Mouse (Mus musculus): ENCODE measurements around the gene Lin28a. TPM values are rescaled to one million over a fixed set of nuclear protein-coding genes. Genes with fewer than 3 reads are reported as not detected.

Lin28a gene
- polyA plus RNA-seq, 1 experiment from 2014 or later, result not detected

DNA sequence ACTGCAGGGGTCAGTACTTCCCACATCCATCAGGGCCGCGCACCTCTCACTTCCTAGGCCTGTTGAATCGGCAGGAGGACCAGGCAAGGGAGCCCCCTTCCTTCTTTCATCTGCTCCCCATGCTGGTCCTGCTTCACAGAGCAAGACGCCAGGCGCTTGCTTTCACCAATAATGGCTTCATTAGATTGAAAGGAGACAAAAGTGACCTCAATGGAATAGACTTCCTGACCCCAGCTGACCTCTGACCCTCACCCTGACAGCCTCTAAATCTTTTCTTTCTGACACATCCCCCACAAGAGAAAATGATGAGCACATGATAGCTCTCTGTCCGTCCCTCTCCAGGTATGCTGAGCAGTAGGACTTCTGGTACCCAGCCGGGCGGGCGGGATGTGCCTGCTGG is 7.2 kb upstream of the Lin28a start:
- no peak overlapping the region for H3K4me3 ChIP-seq (ENCODE audit: low read length)

DNA sequence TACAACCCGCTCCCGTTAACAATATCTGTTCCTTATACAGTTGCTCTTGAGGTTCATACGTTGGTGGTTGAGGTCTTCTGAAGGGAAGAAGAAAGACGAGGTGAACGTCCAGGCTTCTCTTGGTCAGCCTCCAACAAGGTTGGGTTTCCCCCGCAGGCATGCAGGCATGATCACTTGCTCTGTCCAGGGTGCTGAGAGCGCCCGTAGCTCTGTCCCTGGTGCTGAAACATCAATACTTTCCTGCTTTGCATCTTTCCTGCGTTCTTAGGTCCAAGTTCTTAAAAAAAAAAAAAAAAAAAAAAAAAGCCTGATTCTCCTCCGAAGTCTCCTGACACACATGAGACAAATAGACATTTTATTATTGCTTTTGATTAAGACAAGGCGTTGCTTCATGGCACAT is 2.0 kb upstream of the Lin28a start:
- Histone ChIP-seq H3K27ac (ENCODE audit: low read depth, low read length) (no peak overlapping the region), H3K4me2 (replicated peaks; ENCODE audit: low read depth, low read length) (no peak overlapping the region), H3K36me3 (ENCODE audit: control insufficient read depth, insufficient read depth, low read length) (no peaks in the 10 kb centered on the region), H3K4me1 (ENCODE audit: control insufficient read depth, insufficient read depth, low read length) (peaks cover 30% of the 10 kb centered on the region), H3K9ac (ENCODE audit: low read depth, low read length) (no peak overlapping the region), H3K27me3 (ENCODE audit: control insufficient read depth, insufficient read depth, low read length) (peaks cover 21% of the 10 kb centered on the region), H3K9me3 (ENCODE audit: control insufficient read depth, low read length) (no peaks in the 10 kb centered on the region), H3K4me3 (ENCODE audit: low read length) (no peak overlapping the region)
- under 1% methylated on average over 11 of the region's 11 CpGs for WGBS
- ATAC-seq (ENCODE audit: low FRiP score, low TSS enrichment), result no peak

More for the DNA sequence above, 7.2 kb upstream of the Lin28a start:
- Histone ChIP-seq H3K9me3 (ENCODE audit: control insufficient read depth, low read length) (no peaks in the 10 kb centered on the region), H3K27ac (ENCODE audit: low read depth, low read length) (no peak overlapping the region), H3K36me3 (ENCODE audit: control insufficient read depth, insufficient read depth, low read length) (no peaks in the 10 kb centered on the region), H3K9ac (ENCODE audit: low read depth, low read length) (no peak overlapping the region), H3K4me1 (ENCODE audit: control insufficient read depth, insufficient read depth, low read length) (no peaks in the 10 kb centered on the region), H3K27me3 (ENCODE audit: control insufficient read depth, insufficient read depth, low read length) (no peaks in the 10 kb centered on the region), H3K4me2 (replicated peaks; ENCODE audit: low read depth, low read length) (no peak overlapping the region)
- 57% methylated on average over 9 of the region's 9 CpGs for WGBS
- ATAC-seq (ENCODE audit: low FRiP score, low TSS enrichment), result no peak

DNA sequence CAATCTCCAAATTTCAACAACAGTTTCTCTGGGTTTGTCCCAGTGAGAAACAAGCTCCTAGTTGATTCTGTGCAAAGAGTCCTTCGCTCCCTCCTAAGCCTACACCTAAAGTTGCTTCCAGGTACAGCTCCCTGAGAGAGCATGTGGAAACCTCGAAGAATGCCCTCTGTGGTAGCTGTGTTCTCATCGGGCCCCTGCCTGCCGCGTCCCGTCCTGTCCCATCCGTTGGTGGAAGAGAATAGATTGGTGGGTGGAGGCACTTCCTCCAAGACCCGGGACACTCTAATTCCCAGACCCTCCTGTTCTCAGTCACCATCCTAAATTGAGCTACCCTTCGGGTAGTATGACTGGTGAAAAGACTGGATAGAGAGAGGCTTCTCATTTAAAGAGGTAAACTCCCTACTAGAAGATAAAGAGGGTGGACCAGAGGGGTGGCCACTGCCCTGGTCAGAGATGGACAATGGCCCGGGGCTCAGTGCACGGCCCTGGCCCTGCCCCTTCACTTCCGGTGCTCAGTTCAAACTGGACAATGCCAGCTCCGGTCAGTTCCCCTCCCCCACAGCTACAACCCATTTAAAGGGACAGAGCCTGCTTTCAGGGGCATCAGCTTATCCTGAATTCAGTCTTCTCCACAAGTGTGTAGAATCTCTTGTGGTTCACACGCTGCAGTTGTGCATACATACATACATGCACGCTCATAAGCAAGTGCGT is 1.2 kb upstream of the Lin28a start:
- peaks cover 21% of the 10 kb centered on the region for H3K27me3 ChIP-seq (ENCODE audit: control insufficient read depth, insufficient read depth, low read length)
- no peak overlapping the region for H3K27ac ChIP-seq (ENCODE audit: low read depth, low read length)
- peak overlapping the region; percentile 8; the same call in 1 of the 2 replicates for H3K4me2 ChIP-seq (replicated peaks; ENCODE audit: low read depth, low read length)
- H3K9me3 ChIP-seq (ENCODE audit: control insufficient read depth, low read length), result no peaks in the 10 kb centered on the region
- H3K4me1 ChIP-seq (ENCODE audit: control insufficient read depth, insufficient read depth, low read length), result peaks cover 30% of the 10 kb centered on the region
- H3K4me3 ChIP-seq (ENCODE audit: low read length), result no peak overlapping the region
- ATAC-seq (ENCODE audit: low FRiP score, low TSS enrichment), result peak; percentile 54; the same call in 1 of the 2 replicates
- WGBS, result 2% methylated on average over 16 of the region's 16 CpGs
- no peaks in the 10 kb centered on the region for H3K36me3 ChIP-seq (ENCODE audit: control insufficient read depth, insufficient read depth, low read length)
- no peak overlapping the region for H3K9ac ChIP-seq (ENCODE audit: low read depth, low read length)

DNA sequence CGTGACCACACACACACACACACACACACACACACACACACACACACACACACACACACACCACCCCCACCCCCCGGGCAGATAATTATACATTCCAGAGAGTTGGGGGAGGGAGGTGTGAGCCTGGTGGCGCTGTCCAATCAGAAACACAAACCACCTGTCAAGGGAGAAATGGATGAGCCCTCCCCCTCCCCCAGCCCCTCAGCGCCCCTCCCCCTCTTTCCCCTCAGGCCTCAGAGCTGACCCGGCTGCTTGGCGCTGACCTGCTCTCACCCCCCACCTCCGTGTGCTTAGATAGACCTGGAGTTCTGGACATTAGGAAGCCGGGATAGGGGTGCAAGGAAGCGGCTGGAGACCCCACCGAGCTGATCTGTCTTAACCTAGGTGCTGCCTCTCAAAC is 569 bp upstream of the Lin28a start:
- peaks cover 21% of the 10 kb centered on the region for H3K27me3 ChIP-seq (ENCODE audit: control insufficient read depth, insufficient read depth, low read length)
- WGBS, result 0% methylated on average over 7 of the region's 10 CpGs
- no peaks in the 10 kb centered on the region for H3K36me3 ChIP-seq (ENCODE audit: control insufficient read depth, insufficient read depth, low read length)
- no peak overlapping the region for H3K4me3 ChIP-seq (ENCODE audit: low read length)
- H3K9ac ChIP-seq (ENCODE audit: low read depth, low read length), result no peak overlapping the region
- H3K4me2 ChIP-seq (replicated peaks; ENCODE audit: low read depth, low read length), result peak overlapping the region; percentile 8; the same call in 1 of the 2 replicates
- H3K27ac ChIP-seq (ENCODE audit: low read depth, low read length), result no peak overlapping the region
- H3K4me1 ChIP-seq (ENCODE audit: control insufficient read depth, insufficient read depth, low read length), result peaks cover 30% of the 10 kb centered on the region
- no peaks in the 10 kb centered on the region for H3K9me3 ChIP-seq (ENCODE audit: control insufficient read depth, low read length)
- ATAC-seq (ENCODE audit: low FRiP score, low TSS enrichment), result no peak

DNA sequence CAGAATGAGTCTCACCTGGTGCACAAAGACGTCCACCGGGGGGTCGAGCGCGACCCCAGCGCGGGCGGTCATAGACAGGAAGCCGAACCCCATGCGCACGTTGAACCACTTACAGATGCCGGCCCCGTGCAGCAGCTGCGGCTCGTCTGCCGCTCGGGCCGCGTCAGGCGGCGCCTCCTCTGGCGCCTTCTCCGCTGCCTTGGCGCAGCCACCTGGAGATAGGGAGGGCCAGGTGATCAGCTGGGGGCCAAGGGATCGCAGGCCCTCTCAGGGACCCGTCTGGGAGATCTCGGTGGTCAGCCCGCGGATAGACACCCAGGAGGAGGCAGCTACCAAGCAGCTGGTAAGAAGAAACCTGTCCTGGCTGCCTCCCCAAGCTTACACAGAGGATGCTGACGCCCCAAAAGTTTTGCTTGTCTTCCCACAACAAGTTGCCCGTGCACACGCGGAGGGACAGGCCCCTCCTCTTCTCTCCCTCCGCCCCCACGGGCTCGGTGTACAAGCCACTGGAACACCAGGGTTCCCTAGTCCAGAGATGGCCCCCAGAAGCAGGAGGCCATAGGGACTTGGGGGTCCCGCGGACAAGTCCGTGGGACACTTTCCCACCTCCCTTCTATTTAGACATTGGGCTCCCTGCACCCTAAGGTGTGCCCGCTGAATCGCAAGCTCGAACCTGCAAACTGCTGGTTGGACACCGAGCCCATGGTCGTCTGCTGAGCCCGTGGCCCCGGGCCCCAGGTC is 433 bp downstream of the Lin28a start:
- Histone ChIP-seq H3K4me2 (replicated peaks; ENCODE audit: low read depth, low read length) (peak overlapping the region; percentile 47), H3K9ac (ENCODE audit: low read depth, low read length) (no peak overlapping the region), H3K36me3 (ENCODE audit: control insufficient read depth, insufficient read depth, low read length) (no peaks in the 10 kb centered on the region), H3K4me3 (ENCODE audit: low read length) (peak overlapping the region; percentile 22), H3K4me1 (ENCODE audit: control insufficient read depth, insufficient read depth, low read length) (peaks cover 30% of the 10 kb centered on the region), H3K27ac (ENCODE audit: low read depth, low read length) (no peak overlapping the region), H3K9me3 (ENCODE audit: control insufficient read depth, low read length) (no peaks in the 10 kb centered on the region), H3K27me3 (ENCODE audit: control insufficient read depth, insufficient read depth, low read length) (peaks cover 21% of the 10 kb centered on the region)
- no peak for ATAC-seq (ENCODE audit: low FRiP score, low TSS enrichment)
- WGBS, result under 1% methylated on average over 42 of the region's 46 CpGs

DNA sequence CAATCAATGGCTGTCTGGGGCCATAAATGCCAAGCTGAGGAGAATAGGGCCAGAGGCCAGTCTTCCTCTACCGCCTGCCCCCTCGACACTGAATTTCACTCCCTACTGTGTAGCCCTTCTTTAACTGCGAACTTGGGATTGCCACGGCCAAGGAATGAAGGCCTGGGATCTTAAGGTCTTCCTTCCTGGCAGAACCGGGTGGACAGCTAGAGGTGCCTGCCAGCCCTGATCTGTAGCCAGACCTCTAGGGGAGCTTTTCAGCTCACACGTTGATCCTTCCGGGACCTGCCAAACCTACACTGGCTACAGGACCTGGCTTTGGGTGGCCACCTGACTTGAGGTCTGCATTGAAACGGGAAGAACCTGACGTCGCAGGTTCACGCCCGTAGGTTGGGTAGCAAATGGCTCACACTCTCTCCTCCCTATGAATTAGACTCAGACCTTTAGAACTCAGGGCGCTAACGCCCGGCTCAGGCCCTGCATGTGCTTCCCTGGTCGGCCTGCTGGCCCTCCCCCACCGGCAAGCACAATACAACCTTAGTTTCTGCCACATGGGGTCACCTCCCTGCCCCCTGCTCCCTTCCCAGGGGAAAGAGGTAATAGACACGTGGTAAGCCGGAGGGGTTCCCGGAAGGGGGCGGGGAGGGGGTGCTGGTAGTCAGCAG is 1.3 kb downstream of the Lin28a start:
- H3K27ac ChIP-seq (ENCODE audit: low read depth, low read length), result no peak overlapping the region
- H3K4me2 ChIP-seq (replicated peaks; ENCODE audit: low read depth, low read length), result peak overlapping the region; percentile 47
- WGBS, result 2% methylated on average over 21 of the region's 21 CpGs
- no peaks in the 10 kb centered on the region for H3K9me3 ChIP-seq (ENCODE audit: control insufficient read depth, low read length)
- H3K9ac ChIP-seq (ENCODE audit: low read depth, low read length), result no peak overlapping the region
- H3K4me1 ChIP-seq (ENCODE audit: control insufficient read depth, insufficient read depth, low read length), result peaks cover 31% of the 10 kb centered on the region
- peak overlapping the region; percentile 22; the same call in 1 of the 2 replicates for H3K4me3 ChIP-seq (ENCODE audit: low read length)
- ATAC-seq (ENCODE audit: low FRiP score, low TSS enrichment), result no peak
- no peaks in the 10 kb centered on the region for H3K36me3 ChIP-seq (ENCODE audit: control insufficient read depth, insufficient read depth, low read length)
- H3K27me3 ChIP-seq (ENCODE audit: control insufficient read depth, insufficient read depth, low read length), result peaks cover 21% of the 10 kb centered on the region

DNA sequence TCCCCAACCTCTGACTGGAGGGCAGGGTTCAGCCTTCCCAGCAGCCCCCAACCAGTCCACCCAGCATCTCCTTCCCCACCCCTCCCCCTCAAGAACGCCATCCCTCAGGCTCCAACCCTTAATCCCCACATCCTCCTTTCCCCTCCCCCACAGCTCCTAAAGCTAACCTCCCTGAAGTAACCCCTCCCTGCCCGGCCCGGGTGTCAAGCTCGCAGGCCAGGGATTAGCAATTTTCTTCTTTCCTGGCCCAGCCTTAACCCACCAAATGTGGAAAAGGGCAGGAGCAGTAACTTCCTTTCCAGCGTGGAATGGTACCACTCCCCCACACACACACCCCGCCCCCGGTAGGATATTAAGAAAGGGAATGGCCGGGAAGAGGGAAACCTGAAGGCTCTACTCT is 1.9 kb downstream of the Lin28a start:
- no peak overlapping the region for H3K4me3 ChIP-seq (ENCODE audit: low read length)
- 3% methylated on average over 8 of the region's 8 CpGs for WGBS
- H3K27ac ChIP-seq (ENCODE audit: low read depth, low read length), result no peak overlapping the region
- H3K4me1 ChIP-seq (ENCODE audit: control insufficient read depth, insufficient read depth, low read length), result peaks cover 37% of the 10 kb centered on the region
- peak overlapping the region; percentile 17; the same call in 1 of the 2 replicates for H3K4me2 ChIP-seq (replicated peaks; ENCODE audit: low read depth, low read length)
- no peaks in the 10 kb centered on the region for H3K9me3 ChIP-seq (ENCODE audit: control insufficient read depth, low read length)
- H3K27me3 ChIP-seq (ENCODE audit: control insufficient read depth, insufficient read depth, low read length), result peaks cover 21% of the 10 kb centered on the region
- ATAC-seq (ENCODE audit: low FRiP score, low TSS enrichment), result no peak
- no peaks in the 10 kb centered on the region for H3K36me3 ChIP-seq (ENCODE audit: control insufficient read depth, insufficient read depth, low read length)
- no peak overlapping the region for H3K9ac ChIP-seq (ENCODE audit: low read depth, low read length)

DNA sequence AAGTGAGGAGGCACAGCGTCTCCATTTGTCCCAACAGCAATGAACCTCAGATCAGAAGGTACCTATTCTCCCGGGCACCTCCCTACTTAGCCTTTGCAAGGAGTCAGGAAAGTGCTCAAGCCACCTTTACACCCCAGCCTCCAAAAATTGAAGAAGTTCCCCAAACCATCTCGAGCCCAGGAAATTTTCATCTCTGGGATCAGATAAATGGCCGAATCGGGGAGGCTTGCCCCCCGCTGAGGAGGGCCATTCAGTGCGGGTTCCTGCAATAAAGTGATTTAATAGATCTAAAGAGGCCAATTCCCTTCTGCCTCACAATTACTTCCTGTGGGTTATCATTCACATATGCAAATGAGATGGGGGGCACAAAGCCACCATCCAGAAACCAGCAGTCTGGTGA is 2.4 kb downstream of the Lin28a start:
- Histone ChIP-seq H3K4me1 (ENCODE audit: control insufficient read depth, insufficient read depth, low read length) (peaks cover 42% of the 10 kb centered on the region), H3K4me3 (ENCODE audit: low read length) (no peak overlapping the region), H3K9me3 (ENCODE audit: control insufficient read depth, low read length) (no peaks in the 10 kb centered on the region), H3K27ac (ENCODE audit: low read depth, low read length) (no peak overlapping the region), H3K27me3 (ENCODE audit: control insufficient read depth, insufficient read depth, low read length) (peaks cover 21% of the 10 kb centered on the region), H3K9ac (ENCODE audit: low read depth, low read length) (no peak overlapping the region), H3K4me2 (replicated peaks; ENCODE audit: low read depth, low read length) (no peak overlapping the region), H3K36me3 (ENCODE audit: control insufficient read depth, insufficient read depth, low read length) (no peaks in the 10 kb centered on the region)
- 11% methylated on average over 7 of the region's 7 CpGs for WGBS
- no peak for ATAC-seq (ENCODE audit: low FRiP score, low TSS enrichment)

Data from kidney, embryonic 14.5 days (tissue).